Mouse (Mus musculus) v-Abl transformed pro-B cells (cell line): ENCODE data around the gene Ltbp3.

Experiments used
- in situ Hi-C, 2 experiments: fragments of 400-800 bp; cut with MboI; formaldehyde crosslinking; loops; one replicate each; pipeline ENCODE4 v1.15.1; 2025; ENCODE audit not compliant: unreplicated experiment in 2 of 2

Gene Ltbp3

GRCm38 (mm10) chr19:5802787-5803040 lies 62.0 kb downstream of the Ltbp3 start:
- in situ Hi-C loops, result no loop called here

DNA sequence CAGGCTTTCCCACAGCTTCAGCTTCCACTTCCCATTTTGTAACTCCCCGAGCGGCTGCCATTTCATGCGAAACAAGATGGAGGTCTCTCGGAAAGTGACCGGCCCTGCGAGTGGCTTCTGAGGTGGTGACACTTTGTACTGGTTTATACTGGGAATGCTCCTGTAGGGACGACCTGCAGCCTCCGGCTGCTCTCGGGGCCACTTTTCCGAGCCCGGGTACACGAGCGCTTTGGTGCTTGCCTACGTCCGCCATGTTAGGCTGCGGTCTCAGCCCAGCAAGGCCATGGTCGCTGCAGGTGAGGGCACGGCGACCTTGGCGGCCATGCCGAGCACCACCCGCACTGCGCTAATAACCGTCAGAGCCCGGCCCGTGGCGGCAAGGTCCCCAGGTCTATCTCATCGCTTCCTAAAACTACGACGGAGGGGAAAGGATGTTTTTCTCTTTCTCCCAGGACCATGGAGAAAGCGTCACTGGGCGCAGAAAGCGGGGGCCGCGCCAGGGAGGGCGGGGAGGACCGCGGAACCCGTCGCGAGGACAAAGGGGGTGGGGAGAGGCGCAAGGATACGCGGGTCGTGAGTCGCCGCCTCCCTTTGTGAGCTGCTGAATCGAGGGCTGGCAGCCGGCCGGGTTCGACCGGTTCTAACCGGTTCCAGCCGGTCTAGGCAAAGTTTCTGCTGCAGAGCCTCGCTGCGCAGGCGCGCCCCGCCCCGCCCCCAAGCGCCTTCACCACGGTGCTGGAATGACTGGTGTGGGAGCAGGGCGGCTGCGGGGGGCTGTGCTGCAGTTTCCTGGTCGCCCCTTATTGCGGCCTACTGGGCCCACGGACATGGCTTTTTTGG lies 62.6 kb downstream of the Ltbp3 start:
- in situ Hi-C loops, result no loop called here

DNA sequence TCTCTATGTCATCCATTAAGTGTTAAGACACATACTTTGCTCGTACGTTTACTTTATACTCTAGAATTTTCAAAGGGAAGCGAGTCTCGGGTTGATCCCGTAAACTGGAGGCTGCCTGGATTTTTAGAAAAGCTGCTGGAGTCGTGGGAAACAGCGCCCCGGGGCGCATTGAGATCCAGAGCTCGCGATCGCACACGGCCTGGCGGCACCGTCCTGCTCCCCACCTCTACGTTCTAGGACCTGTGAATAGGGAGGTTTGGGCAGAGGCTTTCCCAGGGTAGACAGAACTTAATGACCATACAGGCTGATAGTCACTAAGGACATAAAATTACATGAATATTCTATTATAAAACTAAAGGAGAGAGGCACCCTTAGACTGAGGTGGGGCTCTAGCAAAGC lies 63.2 kb downstream of the Ltbp3 start:
- in situ Hi-C loops, result no loop called here

- in situ Hi-C loops, result no loop called here
Observed at GRCm38 (mm10) chr19:5804371-5804899, 63.7 kb downstream of the Ltbp3 start.

DNA sequence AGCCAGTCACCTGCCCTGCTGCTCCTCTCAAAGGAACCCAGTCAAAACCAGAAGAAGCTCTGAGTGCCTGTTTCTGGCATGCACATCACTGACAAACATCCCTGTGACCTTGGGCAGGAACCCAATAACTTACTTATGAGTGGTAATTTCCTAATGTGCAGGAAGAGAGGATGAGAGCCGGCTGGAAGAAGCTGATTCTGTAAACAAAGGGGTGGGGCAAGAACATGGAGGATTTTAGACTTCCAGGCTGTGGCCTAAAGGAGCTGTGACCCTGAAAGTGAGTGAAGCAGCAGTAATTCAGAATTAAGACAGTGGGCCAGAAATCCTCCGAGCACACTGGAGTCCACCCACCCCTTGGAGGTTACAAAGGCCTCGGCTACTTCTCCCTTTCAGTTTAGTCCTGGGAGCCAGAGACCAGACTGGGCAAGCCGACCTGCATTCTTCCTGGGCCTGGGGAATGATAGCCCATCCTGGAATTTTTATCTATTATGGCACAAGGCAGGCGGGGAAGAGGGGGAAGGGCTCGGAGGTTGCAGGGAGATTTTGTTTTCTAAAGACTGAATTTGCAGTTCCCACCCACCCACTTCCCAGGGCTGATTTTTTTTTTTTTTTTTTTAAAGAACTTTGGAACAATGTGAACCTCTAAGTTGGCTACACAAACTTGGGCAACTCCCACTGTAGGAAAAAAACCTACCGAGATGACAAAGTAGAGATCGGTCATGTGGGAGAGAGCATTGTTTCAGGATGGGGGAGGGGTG lies 65.5 kb downstream of the Ltbp3 start:
- in situ Hi-C loops, result no loop called here

DNA sequence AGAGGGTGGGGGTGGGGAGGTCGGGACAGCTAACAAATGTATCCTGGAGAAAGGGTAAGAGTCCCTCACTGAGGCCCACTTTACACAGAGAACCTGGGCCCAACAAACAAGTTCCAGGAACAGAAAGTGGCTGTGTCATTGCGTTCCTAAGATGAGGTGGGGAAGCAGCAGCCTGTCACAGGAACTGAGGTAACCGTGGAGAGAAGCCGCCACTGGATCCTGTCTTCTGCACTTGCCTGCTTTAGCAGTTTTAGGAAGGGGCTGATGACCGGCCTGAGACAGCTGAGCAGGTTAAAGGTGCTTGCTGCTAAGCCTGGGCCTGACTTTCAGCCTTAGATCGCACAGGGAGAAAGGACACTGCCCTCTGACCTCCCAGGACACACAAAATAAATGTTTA lies 66.1 kb downstream of the Ltbp3 start:
- in situ Hi-C loops, result no loop called here

DNA sequence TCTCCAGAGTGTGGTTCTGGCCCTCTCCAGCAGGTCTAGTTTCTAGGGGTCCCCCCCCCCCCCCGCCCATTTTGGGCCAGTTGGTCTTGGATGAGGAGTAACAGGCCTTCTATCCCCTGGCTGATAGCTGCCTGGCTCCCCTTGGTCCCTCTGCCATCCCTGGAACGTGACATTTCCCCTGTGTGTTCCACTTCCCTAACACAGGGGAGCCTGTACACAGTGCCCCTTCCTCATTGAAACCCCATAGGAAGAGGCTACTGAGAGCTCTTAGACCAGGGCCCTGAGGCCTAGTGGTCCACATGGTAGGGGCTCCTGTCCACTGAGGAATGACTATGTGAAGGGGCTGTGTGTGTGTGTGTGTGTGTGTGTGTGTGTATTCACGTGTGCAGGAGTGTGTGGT lies 67.0 kb downstream of the Ltbp3 start:
- in situ Hi-C loops, result no loop called here
